Mouse (Mus musculus): ENCODE measurements around the gene Ift46.

DNA sequence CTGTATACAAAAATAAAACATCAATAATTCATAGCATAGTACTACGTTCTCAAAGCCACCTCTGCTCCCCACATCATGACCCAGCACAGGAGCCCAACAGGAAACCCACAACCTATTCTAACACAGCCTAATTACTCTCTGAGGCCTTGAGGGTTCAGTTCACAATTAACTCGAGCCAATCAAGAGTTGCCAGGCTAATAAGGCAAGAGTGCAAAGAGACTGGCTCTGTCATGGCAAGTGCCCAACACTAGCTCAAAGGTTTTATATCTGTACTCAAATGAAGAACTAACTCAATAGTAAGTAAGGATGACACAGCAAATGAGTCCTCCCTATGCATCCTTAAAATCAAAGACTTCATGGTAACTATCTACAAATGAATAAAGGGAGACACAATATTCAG, 62.8 kb downstream of the Ift46 start:
- TF ChIP-seq CTCF (IDR thresholded peaks at IDR 0.05; ENCODE audit: borderline replicate concordance, insufficient read depth, low read length) (no peak), POLR2A (IDR thresholded peaks at IDR 0.05; ENCODE audit: low read depth, low read length) (no peak)

All from embryonic fibroblast, embryonic 13.5 days (primary cell).